Mouse (Mus musculus) liver, adult 2 months (tissue): ENCODE measurements around the gene Cdx2. TPM values are rescaled to one million over a fixed set of nuclear protein-coding genes. Genes with fewer than 3 reads are reported as not detected.

Source experiments
- DNase-seq: peaks from one replicate; pipeline ENCODE4 v3.0.0-alpha.2; 2011; ENCODE audit warnings: low read depth, low spot score; ENCODE audit errors: extremely low read depth
- H3K27ac ChIP-seq: fragments of 200-500 bp; replicated peaks from 2 replicates; pipeline ENCODE4 v1.5.1; 2012; ENCODE audit warnings: low read depth, mild to moderate bottlenecking, control low read depth, inconsistent platforms, low read length; ENCODE audit not compliant: insufficient read depth
- H3K27me3 ChIP-seq: fragments of 200-500 bp; 2 replicates; pipeline ENCODE4 v1.6.1; 2012; ENCODE audit warnings: mild to moderate bottlenecking, moderate library complexity, low read length, inconsistent platforms; ENCODE audit not compliant: control insufficient read depth, insufficient read depth
- H3K36me3 ChIP-seq: fragments of 200-500 bp; 2 replicates; pipeline ENCODE4 v1.6.1; 2012; ENCODE audit warnings: low read length, inconsistent platforms; ENCODE audit not compliant: control insufficient read depth, insufficient read depth
- H3K4me1 ChIP-seq: fragments of 200-500 bp; 2 replicates; pipeline ENCODE4 v1.6.1; 2011; ENCODE audit warnings: low read length; ENCODE audit not compliant: control insufficient read depth, insufficient read depth
- H3K4me3 ChIP-seq: fragments of 200-500 bp; 2 replicates; pipeline ENCODE4 v1.5.1; 2011; ENCODE audit warnings: low read depth, mild to moderate bottlenecking, control low read depth, low read length, moderate library complexity; ENCODE audit not compliant: insufficient read depth
- H3K79me2 ChIP-seq: fragments of 200-500 bp; 2 replicates; pipeline ENCODE4 v1.6.1; 2012; ENCODE audit warnings: inconsistent platforms, mild to moderate bottlenecking, low read length, moderate library complexity; ENCODE audit not compliant: control insufficient read depth, insufficient read depth
- H3K9ac ChIP-seq: fragments of 200-500 bp; 2 replicates; pipeline ENCODE4 v1.6.1; 2012; ENCODE audit warnings: low read depth, mild to moderate bottlenecking, control low read depth, inconsistent platforms, low read length
- CTCF ChIP-seq: fragments of 200-500 bp; IDR thresholded peaks from 2 replicates; pipeline ENCODE4 v1.5.1; 2011; ENCODE audit warnings: low read depth, low read length, control low read depth
- POLR2A ChIP-seq: fragments of 200-500 bp; IDR thresholded peaks from 2 replicates; pipeline ENCODE4 v1.6.1; 2011; ENCODE audit warnings: low read length, control low read depth; ENCODE audit not compliant: insufficient read depth; ENCODE audit errors: extremely low read depth
- WGBS: fragments of 180-500 bp; shearing (Covaris S2); methylation state at CpG from one replicate; pipeline ENCODE4 v1.1.7; 2018; 5-methylcytosine and 5-hydroxymethylcytosine counted together
- polyA plus RNA-seq: library from polyadenylated mRNA; depleted of rRNA; stranded (reverse); fragments of >200 nt; gene quantifications from 2 replicates; pipeline ENCODE4 v1.2.3, GENCODE M21; 2012
- total RNA-seq: library from RNA; depleted of rRNA; stranded (reverse); fragments of >200 nt; gene quantifications from 2 replicates; pipeline ENCODE4 v1.2.3, GENCODE M21; 2014

The Cdx2 gene
- total and polyA plus RNA-seq, 2 experiments: 0.04 TPM; not detected in 1

- no peak for DNase-seq
- H3K4me3 ChIP-seq: no peak overlapping the region
- peaks cover 24% of the 10 kb centered on the region for H3K27me3 ChIP-seq
- H3K36me3 ChIP-seq: no peaks in the 10 kb centered on the region
- no peaks in the 10 kb centered on the region for H3K4me1 ChIP-seq
- no peak overlapping the region for H3K9ac ChIP-seq
- no peak for TF ChIP-seq POLR2A
- TF ChIP-seq CTCF: no peak
- WGBS: 7% methylated on average over 18 of the region's 18 CpGs
- H3K79me2 ChIP-seq: no peaks in the 10 kb centered on the region
- H3K27ac ChIP-seq: no peak overlapping the region
These were observed 30.1 kb downstream of the Cdx2 start for GRCm38 (mm10) chr5:147276701-147277546.

- Histone ChIP-seq H3K27me3 (peaks cover 32% of the 10 kb centered on the region), H3K9ac (no peak overlapping the region), H3K79me2 (no peaks in the 10 kb centered on the region), H3K36me3 (no peaks in the 10 kb centered on the region), H3K27ac (no peak overlapping the region), H3K4me3 (no peak overlapping the region), H3K4me1 (no peaks in the 10 kb centered on the region)
- TF ChIP-seq POLR2A: no peak
- no peak for TF ChIP-seq CTCF
- DNase-seq: no peak
- WGBS: 18% methylated on average over 3 of the region's 3 CpGs
These were observed 31.3 kb downstream of the Cdx2 start for GRCm38 (mm10) chr5:147275761-147276160.

GRCm38 (mm10) chr5:147274174-147275141, 32.6 kb downstream of the Cdx2 start:
- no peak overlapping the region for H3K4me3 ChIP-seq
- WGBS: 6% methylated on average over 48 of the region's 48 CpGs
- H3K27me3 ChIP-seq: peaks cover 37% of the 10 kb centered on the region
- no peaks in the 10 kb centered on the region for H3K4me1 ChIP-seq
- no peak overlapping the region for H3K27ac ChIP-seq
- H3K36me3 ChIP-seq: no peaks in the 10 kb centered on the region
- DNase-seq: no peak
- H3K79me2 ChIP-seq: no peaks in the 10 kb centered on the region
- TF ChIP-seq POLR2A (no peak), CTCF (no peak)
- H3K9ac ChIP-seq: no peak overlapping the region

GRCm38 (mm10) chr5:147272808-147273345, 34.2 kb downstream of the Cdx2 start:
- DNase-seq: no peak
- Histone ChIP-seq H3K27me3 (peaks cover 44% of the 10 kb centered on the region), H3K4me3 (no peak overlapping the region), H3K27ac (no peak overlapping the region), H3K4me1 (no peaks in the 10 kb centered on the region), H3K36me3 (no peaks in the 10 kb centered on the region), H3K9ac (no peak overlapping the region), H3K79me2 (no peaks in the 10 kb centered on the region)
- 13% methylated on average over 10 of the region's 10 CpGs for WGBS
- TF ChIP-seq POLR2A: no peak
- TF ChIP-seq CTCF: no peak

GRCm38 (mm10) chr5:147272046-147272807, 34.8 kb downstream of the Cdx2 start:
- WGBS: 35% methylated on average over 12 of the region's 12 CpGs
- no peaks in the 10 kb centered on the region for H3K79me2 ChIP-seq
- H3K36me3 ChIP-seq: no peaks in the 10 kb centered on the region
- no peak overlapping the region for H3K9ac ChIP-seq
- no peak for DNase-seq
- TF ChIP-seq CTCF (no peak), POLR2A (no peak)
- peaks cover 41% of the 10 kb centered on the region for H3K27me3 ChIP-seq
- H3K4me3 ChIP-seq: no peak overlapping the region
- no peaks in the 10 kb centered on the region for H3K4me1 ChIP-seq
- no peak overlapping the region for H3K27ac ChIP-seq
